Mouse (Mus musculus) urinary bladder, postnatal 10 days (tissue): Measurements from ENCODE around the gene Gna15.

Source experiments
- DNase-seq: peaks from one replicate; pipeline ENCODE4 v3.0.0; 2022; ENCODE audit warnings: low spot score

The Gna15 gene

GRCm38 (mm10) chr10:81523570-81523969 lies 455 bp downstream of the Gna15 start:
- DNase-seq, result no peak

- no peak for DNase-seq
These were observed 883 bp downstream of the Gna15 start for GRCm38 (mm10) chr10:81523142-81523541.

DNA sequence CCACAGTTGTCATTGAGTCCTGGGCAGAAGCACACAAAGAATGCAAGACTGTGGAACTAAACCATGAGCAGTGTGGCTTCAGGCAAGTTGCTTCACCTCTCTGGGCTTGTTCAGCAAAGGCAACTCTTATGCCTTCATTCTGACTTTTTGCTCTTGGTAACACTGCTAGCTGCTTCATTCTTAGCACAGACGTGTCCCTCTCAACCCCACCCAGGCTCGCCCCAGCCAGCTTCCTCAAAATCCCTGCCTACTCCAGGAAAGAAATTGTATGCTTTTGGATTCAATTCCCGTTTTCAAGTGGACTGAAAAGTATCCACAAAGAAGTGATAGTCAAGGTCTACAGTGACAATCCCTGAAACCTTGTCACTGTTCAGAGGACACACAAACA lies 4.1 kb downstream of the Gna15 start:
- no peak for DNase-seq

- no peak for DNase-seq
These were observed 4.6 kb downstream of the Gna15 start for GRCm38 (mm10) chr10:81519227-81519977.

DNA sequence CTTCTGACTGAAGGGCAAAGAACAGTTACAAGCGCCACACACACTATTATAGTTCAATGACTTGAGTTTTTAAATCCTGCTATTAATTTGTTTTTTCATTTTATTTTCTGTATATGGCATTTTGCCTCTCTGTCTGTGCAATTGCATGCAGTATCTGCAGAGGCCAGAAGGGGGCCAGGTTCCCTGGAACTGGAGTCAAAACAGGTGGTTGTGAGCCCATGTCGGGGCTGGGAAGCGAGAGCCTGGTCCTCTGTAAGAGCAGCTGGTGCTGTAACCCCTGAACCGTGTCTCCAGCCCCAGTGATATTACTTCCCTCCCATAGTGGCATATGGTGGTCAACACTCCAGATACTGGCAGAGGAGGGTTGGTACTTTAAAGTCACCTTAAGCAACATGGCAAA lies 5.5 kb downstream of the Gna15 start:
- no peak for DNase-seq

GRCm38 (mm10) chr10:81517227-81517626 lies 6.8 kb downstream of the Gna15 start:
- DNase-seq, result no peak

DNA sequence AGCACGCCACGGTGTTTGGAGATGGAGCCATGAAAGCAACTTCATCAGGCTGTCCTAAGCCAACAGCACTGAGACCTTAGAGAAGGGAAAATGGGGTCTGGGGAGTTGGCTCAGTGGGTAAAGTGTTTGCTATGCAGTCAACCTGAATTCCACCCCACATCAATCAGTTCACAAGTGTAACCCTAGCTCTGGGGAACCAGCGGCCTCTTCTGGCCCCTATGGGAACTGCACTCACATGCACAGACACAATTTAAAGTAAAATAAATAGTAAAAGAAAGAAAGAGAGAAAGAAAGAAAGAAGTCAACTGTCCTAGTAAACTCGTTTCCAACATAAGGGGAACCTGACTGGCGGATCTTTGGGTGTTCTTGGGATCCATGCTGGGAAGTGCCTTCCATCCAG lies 10.2 kb downstream of the Gna15 start:
- DNase-seq, result no peak

GRCm38 (mm10) chr10:81510246-81510810 lies 13.7 kb downstream of the Gna15 start:
- no peak for DNase-seq

DNA sequence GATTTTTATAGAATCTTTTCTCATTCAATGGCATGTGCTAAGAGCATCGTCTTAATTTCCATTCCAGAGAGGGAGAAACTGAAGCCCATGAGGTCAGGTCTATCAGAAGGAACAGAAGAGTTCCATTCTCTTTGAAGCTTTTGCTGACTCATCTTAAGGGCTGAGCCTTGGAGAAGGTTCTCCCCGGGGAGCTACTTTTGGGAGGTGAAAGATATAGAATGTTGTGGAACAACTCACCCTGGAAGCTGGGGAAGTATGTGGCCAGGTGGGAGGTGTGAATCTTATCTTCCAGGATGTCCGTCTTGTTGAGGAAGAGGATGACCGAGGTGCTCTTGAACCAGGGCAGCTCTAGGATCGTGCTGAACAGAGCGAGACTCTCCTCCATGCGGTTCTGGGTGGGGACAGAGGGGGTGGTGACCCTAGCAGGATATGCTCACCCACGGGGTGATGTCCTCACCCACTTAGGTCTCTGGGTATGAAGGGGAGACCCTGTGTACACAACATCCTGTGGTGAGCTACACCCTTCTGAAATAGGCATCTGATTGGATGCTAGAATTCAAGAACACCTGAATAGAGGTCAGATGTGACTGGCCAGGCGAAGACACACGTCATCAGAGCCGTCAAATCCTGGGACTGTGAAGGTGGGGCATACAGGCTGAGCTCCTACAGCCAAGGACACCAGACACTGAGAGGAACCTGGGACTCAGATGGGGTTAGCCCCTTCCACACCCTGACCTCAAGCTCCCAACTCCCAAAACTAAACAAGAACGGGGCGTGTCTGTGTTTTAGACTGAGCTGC lies 16.1 kb downstream of the Gna15 start:
- DNase-seq, result no peak

DNA sequence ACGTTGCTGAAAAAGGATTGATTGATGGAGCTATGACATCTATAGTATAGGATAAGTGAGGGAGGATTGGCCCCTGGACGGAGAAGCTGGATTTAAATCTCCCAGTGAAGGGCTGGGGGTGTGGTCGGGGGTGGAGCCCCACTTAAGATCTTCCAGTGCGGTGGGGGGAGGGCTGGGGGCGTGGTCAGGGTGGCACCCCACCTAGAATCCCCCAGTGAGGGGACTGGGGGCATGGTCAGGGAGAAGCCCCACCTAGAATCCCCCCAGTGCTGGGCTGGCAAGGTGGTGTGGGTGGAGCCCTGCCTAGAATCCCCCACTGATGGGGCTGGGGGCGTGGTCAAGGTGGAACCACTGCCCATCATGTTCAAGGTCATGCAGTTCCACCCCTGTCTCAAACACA lies 16.9 kb downstream of the Gna15 start:
- no peak for DNase-seq

DNA sequence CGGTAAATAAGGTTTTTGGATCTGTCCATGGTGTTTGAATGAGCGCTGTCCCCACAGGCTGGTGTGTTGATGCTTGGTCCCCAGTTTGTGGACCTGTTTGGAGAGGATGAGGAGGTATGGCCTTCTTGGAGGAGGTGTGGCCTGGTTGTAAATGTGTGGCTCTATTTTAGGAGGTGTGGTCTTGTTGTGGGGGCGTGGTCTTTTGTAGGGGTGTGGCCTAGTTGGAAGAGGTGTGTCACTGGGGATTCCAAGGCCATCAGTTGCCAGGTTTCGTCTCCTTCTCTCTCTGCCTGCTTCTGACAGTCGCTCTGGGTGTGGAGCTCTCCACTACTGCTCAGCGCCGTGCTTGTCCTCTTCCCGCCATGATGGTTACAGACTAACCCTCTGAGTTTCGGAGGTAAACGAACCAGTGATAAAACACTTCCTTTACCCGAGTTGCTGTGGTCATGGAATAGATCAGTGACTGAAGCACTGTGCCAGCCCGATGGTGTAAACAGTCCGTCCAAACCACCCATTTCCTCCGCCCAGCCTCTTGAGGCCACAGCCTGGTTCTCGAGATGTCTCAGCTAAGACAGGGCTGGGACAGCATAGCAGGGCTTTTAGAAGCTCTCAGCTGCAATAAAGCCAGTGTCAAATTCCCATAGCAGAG lies 18.9 kb downstream of the Gna15 start:
- no peak for DNase-seq

- peak; percentile 62 for DNase-seq
These were observed 21.4 kb downstream of the Gna15 start for GRCm38 (mm10) chr10:81502658-81503057.

- no peak for DNase-seq
These were observed 22.2 kb downstream of the Gna15 start for GRCm38 (mm10) chr10:81501863-81502262.

DNA sequence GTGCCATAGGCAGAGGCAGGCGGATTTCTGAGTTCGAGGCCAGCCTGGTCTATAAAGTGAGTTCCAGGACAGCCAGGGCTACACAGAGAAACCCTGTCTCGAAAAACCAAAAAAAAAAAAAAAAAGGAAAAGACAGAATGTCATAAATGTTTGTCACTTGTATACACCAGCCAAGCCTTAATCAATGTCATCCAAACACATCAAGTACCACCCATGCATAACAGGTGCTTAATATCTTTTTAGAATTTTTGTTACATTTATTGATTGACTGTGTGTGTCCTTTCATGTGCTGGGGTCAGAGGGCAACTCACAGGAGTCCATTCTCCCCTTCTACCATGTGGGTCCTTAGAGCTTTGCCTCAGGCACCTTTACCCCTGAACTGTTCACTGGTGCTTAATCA lies 24.0 kb downstream of the Gna15 start, which contains the start of gene S1pr4:
TSS of gene S1pr4 (minus strand) at position 101 of the 400 bp plus-strand sequence.
- DNase-seq, result no peak

DNA sequence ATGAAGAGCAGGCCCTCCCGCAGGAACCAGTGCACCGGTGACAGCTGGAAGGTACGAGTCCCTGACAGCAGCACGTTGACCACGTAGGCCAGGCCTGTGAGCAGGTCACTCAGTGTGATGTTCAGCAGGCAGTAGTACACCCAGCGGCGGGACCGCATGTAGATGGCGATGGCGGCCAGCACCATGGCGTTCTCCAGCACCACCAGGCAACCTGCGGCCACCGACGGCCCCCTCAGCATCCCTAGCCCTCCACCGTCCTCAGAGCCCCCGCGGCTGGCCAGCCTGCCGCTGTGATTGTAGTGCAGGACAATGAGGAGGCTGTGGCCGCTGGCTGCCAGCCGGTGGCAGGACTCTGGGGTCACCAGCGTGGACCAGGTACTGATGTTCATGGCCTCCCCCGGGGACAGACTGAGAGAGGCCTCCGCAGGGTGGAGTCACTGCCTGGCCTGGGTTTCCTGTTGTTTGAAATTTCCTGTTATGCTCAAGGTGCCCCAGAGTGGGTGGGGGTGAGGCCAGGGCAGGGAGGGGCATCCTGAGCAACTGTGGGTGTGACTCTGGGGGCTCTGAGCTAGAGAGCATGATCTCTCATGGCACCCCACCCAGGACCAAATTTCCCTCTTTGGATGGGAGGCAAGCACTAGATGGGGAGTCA lies 24.6 kb downstream of the Gna15 start:
- no peak for DNase-seq

- no peak for DNase-seq
These were observed 25.4 kb downstream of the Gna15 start for GRCm38 (mm10) chr10:81498316-81499249.

DNA sequence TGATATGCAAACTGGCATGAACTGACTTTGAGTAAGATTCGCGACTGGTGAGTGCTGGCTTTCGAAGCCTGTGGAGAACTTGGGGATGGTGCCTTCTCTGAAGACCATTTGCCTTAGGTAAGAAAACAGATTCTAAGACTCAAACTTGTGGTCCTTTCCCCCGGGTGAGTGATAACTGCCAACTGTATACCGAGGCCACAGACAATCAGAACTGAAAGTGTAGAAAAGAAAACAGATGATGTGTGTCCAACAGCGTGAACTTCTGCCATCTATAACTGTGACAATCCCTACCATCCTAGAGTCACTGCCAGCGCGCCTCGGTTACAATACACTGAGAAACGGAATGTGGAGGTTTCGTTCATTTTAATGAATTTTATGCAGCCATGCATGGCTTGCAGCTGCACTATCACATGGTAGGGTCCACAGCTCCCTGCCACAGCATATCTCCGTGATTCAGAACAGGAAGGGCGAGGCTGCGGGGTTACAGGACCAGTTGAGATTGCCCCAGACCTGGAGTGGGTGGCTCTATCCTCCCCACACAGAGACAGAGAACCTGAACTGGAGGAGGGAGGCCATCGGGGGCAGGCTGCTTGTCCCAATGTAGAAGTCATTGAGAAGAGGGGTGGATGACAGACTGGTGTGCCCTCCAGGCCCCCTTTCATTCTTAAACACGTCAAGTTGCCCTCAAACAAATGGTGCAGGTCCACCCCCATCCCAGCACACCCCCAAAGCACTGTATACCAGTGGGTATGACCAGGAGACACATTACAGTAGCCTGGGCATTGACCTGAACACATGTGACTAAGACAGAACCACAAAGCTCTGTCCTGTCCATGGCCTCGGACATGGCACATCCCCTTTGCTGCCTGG lies 26.4 kb downstream of the Gna15 start:
- DNase-seq, result no peak

GRCm38 (mm10) chr10:81496969-81497368 lies 27.1 kb downstream of the Gna15 start:
- DNase-seq, result no peak

DNA sequence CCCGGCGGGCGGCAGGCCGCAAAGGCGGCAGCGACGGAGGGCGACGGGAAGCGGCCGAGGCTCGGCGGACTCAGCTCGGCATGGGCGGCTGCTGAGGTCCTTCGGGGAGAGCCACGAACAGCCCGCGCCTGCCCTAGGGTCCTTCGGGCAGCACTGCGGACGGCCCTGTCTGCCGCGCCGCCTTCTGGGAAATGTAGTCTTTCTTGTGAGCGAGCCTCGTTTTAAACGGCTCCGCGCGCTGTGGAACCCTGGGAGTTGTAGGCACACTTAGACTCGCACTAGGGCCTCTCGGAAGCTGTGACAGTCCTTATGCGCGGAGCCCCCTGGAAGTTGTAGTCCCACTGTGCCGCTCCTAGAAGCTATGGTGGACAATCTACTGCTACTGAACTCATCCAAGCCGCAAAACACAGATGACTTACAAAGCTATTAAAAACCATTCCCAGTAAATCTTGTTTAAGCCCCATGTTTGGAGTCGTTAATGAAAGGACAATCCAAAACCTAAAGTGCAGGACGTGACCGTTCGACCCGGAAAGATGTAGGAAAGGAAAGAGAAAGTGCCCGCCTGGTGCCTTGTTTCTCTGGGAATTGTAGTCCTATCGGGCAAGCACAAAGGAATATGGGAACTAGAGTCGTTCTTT lies 27.6 kb downstream of the Gna15 start, which contains the start of gene Ncln:
TSS of gene Ncln (minus strand) at position 129 of the 638 bp plus-strand sequence.
- DNase-seq, result peak; percentile 94
